Mouse (Mus musculus) limb, embryonic 10.5 days (tissue): ENCODE data around the gene Lrfn2. TPM values are rescaled to one million over a fixed set of nuclear protein-coding genes. Genes with fewer than 3 reads are reported as not detected.
A peak's percentile ranks its signal among the peaks of the same experiment; 100 is the strongest.

Source experiments
- DNase-seq: peaks from one replicate; pipeline ENCODE4 v3.0.0-alpha.2; 2017; ENCODE audit warnings: low spot score
- H3K27ac ChIP-seq: fragments of 300-500 bp; sonication (generic); 2 replicates; pipeline ENCODE4 v1.5.1; 2016; ENCODE audit warnings: mild to moderate bottlenecking
- H3K27me3 ChIP-seq: fragments of 300-500 bp; sonication (generic); 2 replicates; pipeline ENCODE4 v1.6.1; 2016; ENCODE audit warnings: low read depth, mild to moderate bottlenecking; ENCODE audit not compliant: poor library complexity, severe bottlenecking
- H3K36me3 ChIP-seq: fragments of 300-500 bp; sonication (generic); 2 replicates; pipeline ENCODE4 v1.6.1; 2016; ENCODE audit warnings: mild to moderate bottlenecking, moderate library complexity
- H3K4me1 ChIP-seq: fragments of 300-500 bp; sonication (generic); 2 replicates; pipeline ENCODE4 v1.6.1; 2016
- H3K4me3 ChIP-seq: fragments of 300-500 bp; sonication (generic); 2 replicates; pipeline ENCODE4 v1.5.1; 2016; ENCODE audit warnings: mild to moderate bottlenecking, moderate library complexity
- H3K9me3 ChIP-seq: fragments of 300-500 bp; sonication (generic); replicated peaks from 2 replicates; pipeline ENCODE4 v1.6.1; 2016; ENCODE audit warnings: mild to moderate bottlenecking
- WGBS: fragments of 180-500 bp; shearing (Covaris S2); methylation state at CpG from one replicate; pipeline ENCODE4 v1.1.7; 2016; 5-methylcytosine and 5-hydroxymethylcytosine counted together
- polyA plus RNA-seq: library from polyadenylated mRNA; unstranded; fragments of >200 nt; fragmentation: Nextera tagmentation; extraction: Ambion mirVana; gene quantifications from 2 replicates; pipeline ENCODE4 v1.2.1, GENCODE M21; 2016

Gene Lrfn2
- polyA plus RNA-seq, 1 experiment from 2014 or later: not detected

GRCm38 (mm10) chr17:48936445-48937141, 4.4 kb downstream of the Lrfn2 start:
- Histone ChIP-seq H3K9me3 (no peaks in the 10 kb centered on the region), H3K27me3 (peaks cover 33% of the 10 kb centered on the region), H3K4me3 (no peak overlapping the region), H3K4me1 (peaks cover 17% of the 10 kb centered on the region), H3K27ac (no peak overlapping the region), H3K36me3 (no peaks in the 10 kb centered on the region)
- 53% methylated on average over 5 of the region's 5 CpGs for WGBS
- DNase-seq: no peak

GRCm38 (mm10) chr17:48938711-48939220, 6.6 kb downstream of the Lrfn2 start:
- H3K4me3 ChIP-seq: no peak overlapping the region
- WGBS: 81% methylated on average over 7 of the region's 7 CpGs
- H3K9me3 ChIP-seq: no peaks in the 10 kb centered on the region
- no peak overlapping the region for H3K27ac ChIP-seq
- no peaks in the 10 kb centered on the region for H3K36me3 ChIP-seq
- H3K4me1 ChIP-seq: peaks cover 4% of the 10 kb centered on the region; the same call in 1 of the 2 replicates
- peaks cover 14% of the 10 kb centered on the region for H3K27me3 ChIP-seq
- no peak for DNase-seq

- DNase-seq: no peak
- WGBS: 69% methylated on average over 9 of the region's 9 CpGs
These were observed 14.1 kb downstream of the Lrfn2 start for GRCm38 (mm10) chr17:48946315-48946714.

GRCm38 (mm10) chr17:48946765-48947164, 14.6 kb downstream of the Lrfn2 start:
- no peaks in the 10 kb centered on the region for H3K36me3 ChIP-seq
- no peaks in the 10 kb centered on the region for H3K27me3 ChIP-seq
- WGBS: 25% methylated on average over 3 of the region's 3 CpGs
- no peak overlapping the region for H3K4me3 ChIP-seq
- no peak for DNase-seq
- peaks cover 15% of the 10 kb centered on the region for H3K4me1 ChIP-seq
- H3K27ac ChIP-seq: no peak overlapping the region
- H3K9me3 ChIP-seq: no peaks in the 10 kb centered on the region

More at GRCm38 (mm10) chr17:48946315-48946714, 14.1 kb downstream of the Lrfn2 start:
- Histone ChIP-seq H3K36me3 (no peaks in the 10 kb centered on the region), H3K4me1 (peaks cover 15% of the 10 kb centered on the region), H3K4me3 (no peak overlapping the region), H3K27ac (no peak overlapping the region), H3K27me3 (no peaks in the 10 kb centered on the region), H3K9me3 (no peaks in the 10 kb centered on the region)

- DNase-seq: no peak
- H3K4me1 ChIP-seq: peaks cover 9% of the 10 kb centered on the region
- H3K27me3 ChIP-seq: no peaks in the 10 kb centered on the region
- 100% methylated on average over 1 of the region's 1 CpGs for WGBS
- H3K4me3 ChIP-seq: no peak overlapping the region
- H3K9me3 ChIP-seq: no peaks in the 10 kb centered on the region
- H3K36me3 ChIP-seq: no peaks in the 10 kb centered on the region
- no peak overlapping the region for H3K27ac ChIP-seq
These were observed 19.1 kb downstream of the Lrfn2 start for GRCm38 (mm10) chr17:48951250-48951649.

- no peak overlapping the region for H3K27ac ChIP-seq
- no peak overlapping the region for H3K4me3 ChIP-seq
- WGBS: 86% methylated on average over 7 of the region's 7 CpGs
- no peaks in the 10 kb centered on the region for H3K36me3 ChIP-seq
- H3K4me1 ChIP-seq: peaks cover 16% of the 10 kb centered on the region
- H3K9me3 ChIP-seq: no peaks in the 10 kb centered on the region
- no peak for DNase-seq
- no peaks in the 10 kb centered on the region for H3K27me3 ChIP-seq
These were observed 24.0 kb downstream of the Lrfn2 start for GRCm38 (mm10) chr17:48956033-48956631.

- 1% methylated on average over 16 of the region's 16 CpGs for WGBS
- Histone ChIP-seq H3K27ac (peak overlapping the region; percentile 72), H3K4me3 (peak overlapping the region; percentile 42)
These were observed 28.1 kb downstream of the Lrfn2 start for GRCm38 (mm10) chr17:48960161-48960698.

GRCm38 (mm10) chr17:48962646-48963045, 30.5 kb downstream of the Lrfn2 start:
- Histone ChIP-seq H3K27me3 (no peaks in the 10 kb centered on the region), H3K9me3 (no peaks in the 10 kb centered on the region), H3K4me1 (peaks cover 16% of the 10 kb centered on the region), H3K36me3 (no peaks in the 10 kb centered on the region), H3K27ac (no peak overlapping the region), H3K4me3 (no peak overlapping the region)
- 58% methylated on average over 3 of the region's 3 CpGs for WGBS
- DNase-seq: no peak

More at GRCm38 (mm10) chr17:48960161-48960698, 28.1 kb downstream of the Lrfn2 start:
- no peaks in the 10 kb centered on the region for H3K36me3 ChIP-seq
- no peaks in the 10 kb centered on the region for H3K9me3 ChIP-seq
- H3K27me3 ChIP-seq: no peaks in the 10 kb centered on the region
- peak; percentile 67 for DNase-seq
- H3K4me1 ChIP-seq: peaks cover 16% of the 10 kb centered on the region

GRCm38 (mm10) chr17:48963740-48964139, 31.6 kb downstream of the Lrfn2 start:
- no peaks in the 10 kb centered on the region for H3K36me3 ChIP-seq
- 84% methylated on average over 9 of the region's 9 CpGs for WGBS
- H3K4me3 ChIP-seq: no peak overlapping the region
- no peak overlapping the region for H3K27ac ChIP-seq
- H3K27me3 ChIP-seq: no peaks in the 10 kb centered on the region
- DNase-seq: no peak
- H3K9me3 ChIP-seq: no peaks in the 10 kb centered on the region
- peaks cover 16% of the 10 kb centered on the region for H3K4me1 ChIP-seq

- Histone ChIP-seq H3K36me3 (no peaks in the 10 kb centered on the region), H3K9me3 (no peaks in the 10 kb centered on the region), H3K4me1 (peaks cover 21% of the 10 kb centered on the region), H3K27me3 (no peaks in the 10 kb centered on the region), H3K27ac (no peak overlapping the region), H3K4me3 (no peak overlapping the region)
- no peak for DNase-seq
- 94% methylated on average over 13 of the region's 13 CpGs for WGBS
These were observed 36.1 kb downstream of the Lrfn2 start for GRCm38 (mm10) chr17:48968304-48968703.

GRCm38 (mm10) chr17:48971296-48971695, 39.1 kb downstream of the Lrfn2 start:
- H3K27me3 ChIP-seq: no peaks in the 10 kb centered on the region
- H3K36me3 ChIP-seq: no peaks in the 10 kb centered on the region
- H3K4me3 ChIP-seq: no peak overlapping the region
- WGBS: 78% methylated on average over 10 of the region's 10 CpGs
- DNase-seq: no peak
- no peaks in the 10 kb centered on the region for H3K9me3 ChIP-seq
- no peak overlapping the region for H3K27ac ChIP-seq
- peaks cover 46% of the 10 kb centered on the region for H3K4me1 ChIP-seq

- H3K27ac ChIP-seq: 0 out of 2 replicates have a peak overlapping the region, but pooled peaks have one; percentile 56
- no peaks in the 10 kb centered on the region for H3K9me3 ChIP-seq
- H3K27me3 ChIP-seq: no peaks in the 10 kb centered on the region
- WGBS: 42% methylated on average over 6 of the region's 6 CpGs
- no peaks in the 10 kb centered on the region for H3K36me3 ChIP-seq
- no peak for DNase-seq
- no peak overlapping the region for H3K4me3 ChIP-seq
- peaks cover 60% of the 10 kb centered on the region for H3K4me1 ChIP-seq
These were observed 40.7 kb downstream of the Lrfn2 start for GRCm38 (mm10) chr17:48972866-48973265.

- peak overlapping the region; percentile 56; the same call in 1 of the 2 replicates for H3K27ac ChIP-seq
- 23% methylated on average over 3 of the region's 3 CpGs for WGBS
- H3K36me3 ChIP-seq: no peaks in the 10 kb centered on the region
- no peak for DNase-seq
- H3K27me3 ChIP-seq: no peaks in the 10 kb centered on the region
- H3K9me3 ChIP-seq: no peaks in the 10 kb centered on the region
- H3K4me3 ChIP-seq: no peak overlapping the region
- peaks cover 63% of the 10 kb centered on the region for H3K4me1 ChIP-seq
These were observed 41.2 kb downstream of the Lrfn2 start for GRCm38 (mm10) chr17:48973394-48973793.
